Mouse (Mus musculus) MEL (cell line): ENCODE data around the gene Resp18. TPM values are rescaled to one million over a fixed set of nuclear protein-coding genes. Genes with fewer than 3 reads are reported as not detected.
A peak's percentile ranks its signal among the peaks of the same experiment; 100 is the strongest.

Experiments used
- DNase-seq: peaks from one replicate; pipeline ENCODE4 v3.0.0; 2011; ENCODE audit warnings: low read depth, low spot score
- H3K27ac ChIP-seq: 2 replicates; pipeline ENCODE4 v1.5.1; 2012; ENCODE audit warnings: low read depth, mild to moderate bottlenecking, control low read depth, low read length, moderate library complexity; ENCODE audit not compliant: control insufficient read depth
- H3K27me3 ChIP-seq, 2 experiments: fragments of 150-350 bp in 1 of 2; sonication (generic) in 1 of 2; 2 replicates each; pipeline ENCODE4 v1.6.1; 2012; ENCODE audit warnings: low read length in 2 of 2, mild to moderate bottlenecking in 2 of 2, improper control_type of control experiment in 1 of 2, moderate library complexity in 1 of 2; ENCODE audit not compliant: insufficient read depth in 2 of 2, control insufficient read depth in 1 of 2
- H3K36me3 ChIP-seq, 2 experiments: 2 replicates each; pipeline ENCODE4 v1.6.1; 2012 to 2014; ENCODE audit warnings: low read length in 2 of 2, improper control_type of control experiment in 1 of 2, inconsistent platforms in 1 of 2, mild to moderate bottlenecking in 1 of 2; ENCODE audit not compliant: insufficient read depth in 2 of 2, control insufficient read depth in 1 of 2
- H3K4me1 ChIP-seq, 2 experiments: fragments of 150-350 bp in 1 of 2; sonication (generic) in 1 of 2; 2 replicates each; pipeline ENCODE4 v1.6.1; 2012; ENCODE audit warnings: low read length in 2 of 2, improper control_type of control experiment in 1 of 2, mild to moderate bottlenecking in 1 of 2; ENCODE audit not compliant: insufficient read depth in 2 of 2, control insufficient read depth in 1 of 2
- H3K4me3 ChIP-seq, 2 experiments: fragments of 150-350 bp in 1 of 2; sonication (generic) in 1 of 2; 2 replicates each; pipeline ENCODE4 v1.5.1; 2012; ENCODE audit warnings: low read depth in 2 of 2, low read length in 2 of 2, mild to moderate bottlenecking in 2 of 2, moderate library complexity in 2 of 2, control low read depth in 1 of 2, improper control_type of control experiment in 1 of 2; ENCODE audit not compliant: control insufficient read depth in 1 of 2, insufficient read depth in 1 of 2
- H3K79me2 ChIP-seq: 2 replicates; pipeline ENCODE4 v1.6.1; 2012; ENCODE audit warnings: mild to moderate bottlenecking, low read length, moderate library complexity; ENCODE audit not compliant: control insufficient read depth, poor library complexity, insufficient read depth
- H3K9ac ChIP-seq: 2 replicates; pipeline ENCODE4 v1.6.1; 2012; ENCODE audit warnings: low read depth, mild to moderate bottlenecking, control low read depth, low read length, moderate library complexity; ENCODE audit not compliant: control insufficient read depth, poor library complexity, severe bottlenecking
- H3K9me3 ChIP-seq: fragments of 150-350 bp; sonication (generic); replicated peaks from 2 replicates; pipeline ENCODE4 v1.6.1; 2012; ENCODE audit warnings: mild to moderate bottlenecking, low read length, improper control_type of control experiment, moderate library complexity; ENCODE audit not compliant: insufficient read depth
- BHLHE40 ChIP-seq: IDR thresholded peaks from 2 replicates; pipeline ENCODE4 v1.6.1; 2012; ENCODE audit warnings: low read depth, mild to moderate bottlenecking, inconsistent platforms, low read length, improper control_type of control experiment, borderline replicate concordance
- CHD2 ChIP-seq: IDR thresholded peaks from 2 replicates; pipeline ENCODE4 v1.6.1; 2011; ENCODE audit warnings: low read length, improper control_type of control experiment
- CTCF ChIP-seq, 3 experiments: IDR thresholded peaks in 2 of 3; conservative IDR thresholded peaks in 1 of 3; 2 replicates each; pipeline ENCODE4 v1.5.1; 2011 to 2012; ENCODE audit warnings: low read length in 3 of 3, low read depth in 2 of 3, mild to moderate bottlenecking in 2 of 3, improper control_type of control experiment in 1 of 3, inconsistent platforms in 1 of 3, mixed read lengths in 1 of 3, moderate library complexity in 1 of 3; ENCODE audit not compliant: control insufficient read depth in 1 of 3, insufficient read depth in 1 of 3, poor library complexity in 1 of 3, severe bottlenecking in 1 of 3
- E2F4 ChIP-seq: IDR thresholded peaks from 2 replicates; pipeline ENCODE4 v1.6.1; 2011; ENCODE audit warnings: low read depth, low read length, improper control_type of control experiment, borderline replicate concordance
- ELF1 ChIP-seq: IDR thresholded peaks from 2 replicates; pipeline ENCODE4 v1.6.1; 2014; ENCODE audit warnings: low read depth, mild to moderate bottlenecking, inconsistent platforms, low read length, improper control_type of control experiment, moderate library complexity
- EP300 ChIP-seq, 2 experiments: IDR thresholded peaks; 2 replicates each; pipeline ENCODE4 v1.6.1; 2011; ENCODE audit warnings: improper control_type of control experiment in 2 of 2, low read length in 2 of 2, low read depth in 1 of 2, mild to moderate bottlenecking in 1 of 2
- ETS1 ChIP-seq: IDR thresholded peaks from 2 replicates; pipeline ENCODE4 v1.6.1; 2012; ENCODE audit warnings: low read depth, mild to moderate bottlenecking, inconsistent platforms, low read length, improper control_type of control experiment, moderate library complexity
- GATA1 ChIP-seq: IDR thresholded peaks from 2 replicates; pipeline ENCODE4 v1.6.1; 2011; ENCODE audit warnings: low read depth, low read length, improper control_type of control experiment
- HCFC1 ChIP-seq: IDR thresholded peaks from 2 replicates; pipeline ENCODE4 v1.6.1; 2012; ENCODE audit warnings: low read depth, mild to moderate bottlenecking, inconsistent platforms, low read length, improper control_type of control experiment, moderate library complexity
- JUND ChIP-seq: IDR thresholded peaks from 2 replicates; pipeline ENCODE4 v1.6.1; 2011; ENCODE audit warnings: low read depth, mild to moderate bottlenecking, improper control_type of control experiment, low read length
- MAFK ChIP-seq: IDR thresholded peaks from 2 replicates; pipeline ENCODE4 v1.6.1; 2011; ENCODE audit warnings: low read depth, mild to moderate bottlenecking, low read length, improper control_type of control experiment, borderline replicate concordance
- NELFE ChIP-seq: IDR thresholded peaks from 2 replicates; pipeline ENCODE4 v1.6.1; 2011; ENCODE audit warnings: low read depth, low read length, improper control_type of control experiment
- POLR2A ChIP-seq, 2 experiments: IDR thresholded peaks; 2 replicates each; pipeline ENCODE4 v1.6.1; 2011 to 2012; ENCODE audit warnings: low read length in 2 of 2, mild to moderate bottlenecking in 2 of 2, control low read depth in 1 of 2, improper control_type of control experiment in 1 of 2, low read depth in 1 of 2, moderate library complexity in 1 of 2; ENCODE audit not compliant: control insufficient read depth in 1 of 2, insufficient read depth in 1 of 2, poor library complexity in 1 of 2
- POLR2AphosphoS2 ChIP-seq: IDR thresholded peaks from 2 replicates; pipeline ENCODE4 v1.6.1; 2011; ENCODE audit warnings: low read length, improper control_type of control experiment
- POLR2AphosphoS5 ChIP-seq: IDR thresholded peaks from 2 replicates; pipeline ENCODE4 v1.6.1; 2012; ENCODE audit warnings: low read depth, borderline replicate concordance, mild to moderate bottlenecking, inconsistent platforms, low read length, moderate library complexity, mixed read lengths
- RAD21 ChIP-seq: IDR thresholded peaks from 2 replicates; pipeline ENCODE4 v1.6.1; 2011; ENCODE audit warnings: mild to moderate bottlenecking, low read depth, low read length, improper control_type of control experiment
- RCOR1 ChIP-seq: IDR thresholded peaks from 2 replicates; pipeline ENCODE4 v1.6.1; 2012; ENCODE audit warnings: low read depth, mild to moderate bottlenecking, inconsistent platforms, low read length, improper control_type of control experiment
- SMC3 ChIP-seq: IDR thresholded peaks from 2 replicates; pipeline ENCODE4 v1.6.1; 2011; ENCODE audit warnings: low read depth, low read length, improper control_type of control experiment
- TCF12 ChIP-seq: IDR thresholded peaks from 2 replicates; pipeline ENCODE4 v1.6.1; 2014; ENCODE audit warnings: low read depth, mild to moderate bottlenecking, inconsistent platforms, low read length, improper control_type of control experiment, moderate library complexity
- UBTF ChIP-seq: IDR thresholded peaks from 2 replicates; pipeline ENCODE4 v1.6.1; 2012; ENCODE audit warnings: low read depth, mild to moderate bottlenecking, inconsistent platforms, low read length, improper control_type of control experiment, moderate library complexity, borderline replicate concordance; ENCODE audit not compliant: insufficient read depth
- USF2 ChIP-seq, 2 experiments: IDR thresholded peaks; 2 replicates each; pipeline ENCODE4 v1.6.1; 2011 to 2012; ENCODE audit warnings: improper control_type of control experiment in 2 of 2, low read length in 2 of 2, borderline replicate concordance in 1 of 2, inconsistent platforms in 1 of 2, low read depth in 1 of 2, mild to moderate bottlenecking in 1 of 2; ENCODE audit not compliant: insufficient read depth in 1 of 2
- ZC3H11A ChIP-seq: IDR thresholded peaks from 2 replicates; pipeline ENCODE4 v1.6.1; 2012; ENCODE audit warnings: low read depth, mild to moderate bottlenecking, inconsistent platforms, low read length, improper control_type of control experiment
- polyA plus RNA-seq, 2 experiments: library from polyadenylated mRNA; stranded (reverse) in 1 of 2; unstranded in 1 of 2; fragments of >175 nt in 1 of 2; fragments of >200 nt in 1 of 2; gene quantifications; 2 replicates each; pipeline versions ENCODE4 v1.2.1 to v1.2.4; 2012; ENCODE audit warnings: low replicate concordance in 2 of 2, low read depth in 1 of 2; ENCODE audit not compliant: insufficient read length in 2 of 2, insufficient read depth in 1 of 2, missing spikeins in 1 of 2
- total RNA-seq: library from RNA; depleted of rRNA; stranded (reverse); fragments of 300-350 nt; gene quantifications from 2 replicates; pipeline ENCODE4 v1.2.3, GENCODE M21; 2012

Gene Resp18
- total and polyA plus RNA-seq, 3 experiments: not detected

DNA sequence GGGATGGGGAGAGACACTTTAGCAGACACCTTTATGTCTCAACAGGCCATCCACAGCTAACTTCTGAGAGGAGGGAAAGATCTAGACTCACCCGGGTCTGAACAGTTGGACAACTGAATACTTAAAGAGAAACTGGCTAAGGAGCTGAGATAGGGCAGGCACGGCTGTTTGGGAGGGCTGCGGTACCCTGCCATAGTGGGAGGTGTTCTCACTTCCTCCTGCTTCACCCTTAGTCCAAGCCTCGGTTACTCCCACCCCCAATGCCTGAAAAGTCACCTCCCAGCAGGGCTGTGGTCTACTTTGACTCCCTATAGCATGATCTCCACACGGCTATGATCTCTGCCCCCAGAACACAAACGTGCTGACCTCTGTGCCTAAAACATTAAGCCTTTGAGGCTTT is 54.7 kb downstream of the Resp18 start:
- Histone ChIP-seq H3K36me3 (peaks cover 0 to 48% of the 10 kb centered on the region in 2 experiments; a peak in 2 of 4 replicates), H3K27ac (peak overlapping the region; percentile 70), H3K27me3 (no peaks in the 10 kb centered on the region), H3K9me3 (no peaks in the 10 kb centered on the region), H3K4me1 (peaks cover 38 to 52% of the 10 kb centered on the region in 2 experiments), H3K9ac (peak overlapping the region; percentile 51), H3K79me2 (peaks cover 6% of the 10 kb centered on the region), H3K4me3 (peak overlapping the region; percentile 35 to 66)
- peak; percentile 43; the same call in 1 of the 2 replicates for TF ChIP-seq RCOR1
- TF ChIP-seq RAD21: no peak
- no peak for TF ChIP-seq MAFK
- no peak for TF ChIP-seq TCF12
- TF ChIP-seq SMC3: no peak
- no peak for TF ChIP-seq POLR2AphosphoS5
- TF ChIP-seq USF2 (IDR thresholded peaks at IDR 0.05; ENCODE audit: borderline replicate concordance in 1 of 2, insufficient read depth in 1 of 2, low read depth in 1 of 2, low read length in 2 of 2): no peak
- TF ChIP-seq ELF1: no peak
- no peak for TF ChIP-seq UBTF
- peak in 1 of 2 experiments; percentile 33; a peak in 1 of 4 replicates for TF ChIP-seq POLR2A (IDR thresholded peaks at IDR 0.05; ENCODE audit: control insufficient read depth in 1 of 2, insufficient read depth in 1 of 2, low read depth in 1 of 2, low read length in 2 of 2, poor library complexity in 1 of 2)
- TF ChIP-seq ETS1: 0 out of 2 replicates have a peak, but pooled peaks have one; percentile 11
- peak in 1 of 2 experiments; percentile 24; a peak in 1 of 4 replicates for TF ChIP-seq EP300 (IDR thresholded peaks at IDR 0.05; ENCODE audit: low read depth in 1 of 2, low read length in 2 of 2)
- no peak for TF ChIP-seq NELFE
- TF ChIP-seq E2F4: no peak
- no peak for TF ChIP-seq POLR2AphosphoS2
- TF ChIP-seq BHLHE40: no peak
- TF ChIP-seq CTCF (IDR thresholded peaks at IDR 0.05 in 2 of 3, conservative IDR thresholded peaks at IDR 0.05 in 1 of 3; ENCODE audit: control insufficient read depth in 1 of 3, insufficient read depth in 1 of 3, low read depth in 2 of 3, low read length in 3 of 3, poor library complexity in 1 of 3, severe bottlenecking in 1 of 3): no peak
- TF ChIP-seq JUND: no peak
- no peak for TF ChIP-seq HCFC1
- no peak for TF ChIP-seq CHD2
- no peak for TF ChIP-seq ZC3H11A
- no peak for TF ChIP-seq GATA1
- peak; percentile 72 for DNase-seq
